Mouse (Mus musculus) heart, adult 2 months (tissue): ENCODE data around the gene Adgrb3. TPM values are rescaled to one million over a fixed set of nuclear protein-coding genes. Genes with fewer than 3 reads are reported as not detected.

ENCODE experiments used
- DNase-seq, 2 experiments: peaks; one replicate each; pipeline ENCODE4 v3.0.0; 2021
- H3K27ac ChIP-seq: fragments of 200-600 bp; 2 replicates; pipeline ENCODE4 v1.8.1; 2022
- H3K27me3 ChIP-seq: fragments of 200-500 bp; 2 replicates; pipeline ENCODE4 v1.6.1; 2012; ENCODE audit warnings: mild to moderate bottlenecking, low read length, inconsistent platforms, mixed read lengths; ENCODE audit not compliant: control insufficient read depth, insufficient read depth
- H3K36me3 ChIP-seq: fragments of 200-500 bp; 2 replicates; pipeline ENCODE4 v1.6.1; 2012; ENCODE audit warnings: low read length, inconsistent platforms; ENCODE audit not compliant: control insufficient read depth, insufficient read depth
- H3K4me1 ChIP-seq: fragments of 200-500 bp; 2 replicates; pipeline ENCODE4 v1.6.1; 2011; ENCODE audit warnings: low read length; ENCODE audit not compliant: control insufficient read depth, insufficient read depth
- H3K4me3 ChIP-seq: fragments of 200-600 bp; 2 replicates; pipeline ENCODE4 v1.8.1; 2022
- H3K79me2 ChIP-seq: fragments of 200-500 bp; replicated peaks from 2 replicates; pipeline ENCODE4 v1.6.1; 2012; ENCODE audit warnings: mild to moderate bottlenecking, inconsistent platforms, low read length, moderate library complexity, mixed read lengths; ENCODE audit not compliant: control insufficient read depth, insufficient read depth
- H3K9ac ChIP-seq: fragments of 200-500 bp; 2 replicates; pipeline ENCODE4 v1.6.1; 2012; ENCODE audit warnings: low read depth, mild to moderate bottlenecking, control low read depth, inconsistent platforms, low read length, mixed read lengths
- CTCF ChIP-seq: fragments of 200-600 bp; IDR thresholded peaks from 2 replicates; pipeline ENCODE4 v1.8.1; 2022; ENCODE audit warnings: antibody characterized with exemption, mild to moderate bottlenecking, moderate library complexity
- EP300 ChIP-seq: fragments of 200-500 bp; IDR thresholded peaks from 2 replicates; pipeline ENCODE4 v1.6.1; 2011; ENCODE audit warnings: low read depth, low read length, control low read depth; ENCODE audit not compliant: insufficient read depth
- POLR2A ChIP-seq: fragments of 200-500 bp; IDR thresholded peaks from 2 replicates; pipeline ENCODE4 v1.6.1; 2011; ENCODE audit warnings: mild to moderate bottlenecking, low read depth, low read length, control low read depth; ENCODE audit not compliant: insufficient read depth
- WGBS: fragments of 180-500 bp; shearing (Covaris S2); methylation state at CpG from one replicate; pipeline ENCODE4 v1.1.7; 2018; 5-methylcytosine and 5-hydroxymethylcytosine counted together
- intact Hi-C: fragments of 180-260 bp; cut with DNase I; formaldehyde crosslinking; loops from one replicate; pipeline ENCODE4 v1.15.1; 2025
- polyA plus RNA-seq: library from polyadenylated mRNA; depleted of rRNA; stranded (reverse); fragments of >200 nt; gene quantifications from 2 replicates; pipeline ENCODE4 v1.2.3, GENCODE M21; 2012
- total RNA-seq, 2 experiments: library from RNA; stranded (reverse); gene quantifications; 2 replicates each; pipeline ENCODE4 v1.2.3; 2021

Gene Adgrb3
- total and polyA plus RNA-seq, 3 experiments = not detected

DNA sequence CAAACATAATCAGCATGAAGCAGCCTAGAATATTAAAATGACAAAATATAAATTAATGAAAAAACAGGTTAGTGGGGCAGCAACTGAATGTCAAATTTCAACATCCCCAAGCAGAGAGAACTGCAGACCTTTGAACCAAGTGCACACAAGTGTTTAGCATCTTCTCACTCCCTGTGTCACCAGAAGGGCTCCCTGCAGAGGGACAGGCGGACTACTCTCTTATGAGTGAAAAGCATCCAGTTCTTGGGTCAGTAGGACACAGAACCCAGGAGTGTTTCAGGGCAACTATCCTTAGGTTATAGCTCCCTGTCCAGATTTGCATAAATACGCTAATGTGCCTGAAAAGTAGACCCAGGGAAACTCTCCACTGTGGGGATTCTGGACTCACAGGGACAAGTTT is 285.6 kb downstream of the Adgrb3 start:
- no peaks in the 10 kb centered on the region for H3K79me2 ChIP-seq
- no peak overlapping the region for H3K4me3 ChIP-seq
- DNase-seq = no peak
- no peaks in the 10 kb centered on the region for H3K36me3 ChIP-seq
- H3K27me3 ChIP-seq = no peaks in the 10 kb centered on the region
- no peak overlapping the region for H3K27ac ChIP-seq
- intact Hi-C loops = no loop called here
- no peak overlapping the region for H3K9ac ChIP-seq
- 63% methylated on average over 2 of the region's 2 CpGs for WGBS
- no peaks in the 10 kb centered on the region for H3K4me1 ChIP-seq
- TF ChIP-seq CTCF = no peak
- no peak for TF ChIP-seq POLR2A
- no peak for TF ChIP-seq EP300

GRCm38 (mm10) chr1:25542891-25543290 is 286.6 kb downstream of the Adgrb3 start:
- Histone ChIP-seq H3K27ac (no peak overlapping the region), H3K4me1 (no peaks in the 10 kb centered on the region), H3K9ac (no peak overlapping the region), H3K79me2 (no peaks in the 10 kb centered on the region), H3K36me3 (no peaks in the 10 kb centered on the region), H3K27me3 (no peaks in the 10 kb centered on the region), H3K4me3 (no peak overlapping the region)
- DNase-seq = no peak
- no peak for TF ChIP-seq CTCF
- TF ChIP-seq POLR2A = no peak
- no peak for TF ChIP-seq EP300
- intact Hi-C loops = no loop called here
- WGBS = 31% methylated on average over 3 of the region's 3 CpGs

- no peak overlapping the region for H3K27ac ChIP-seq
- intact Hi-C loops = no loop called here
- TF ChIP-seq POLR2A = no peak
- no peak for TF ChIP-seq CTCF
- TF ChIP-seq EP300 = no peak
- no peak overlapping the region for H3K4me3 ChIP-seq
- H3K4me1 ChIP-seq = no peaks in the 10 kb centered on the region
- H3K79me2 ChIP-seq = no peaks in the 10 kb centered on the region
- H3K27me3 ChIP-seq = no peaks in the 10 kb centered on the region
- H3K36me3 ChIP-seq = no peaks in the 10 kb centered on the region
- 60% methylated on average over 4 of the region's 4 CpGs for WGBS
- H3K9ac ChIP-seq = no peak overlapping the region
- DNase-seq = no peak
Observed at GRCm38 (mm10) chr1:25526976-25527375, 302.5 kb downstream of the Adgrb3 start.

- Histone ChIP-seq H3K4me1 (no peaks in the 10 kb centered on the region), H3K9ac (no peak overlapping the region), H3K4me3 (no peak overlapping the region), H3K79me2 (no peaks in the 10 kb centered on the region), H3K27me3 (no peaks in the 10 kb centered on the region), H3K36me3 (no peaks in the 10 kb centered on the region), H3K27ac (no peak overlapping the region)
- no peak for DNase-seq
- intact Hi-C loops = no loop called here
- WGBS = 45% methylated on average over 10 of the region's 10 CpGs
- TF ChIP-seq POLR2A (no peak), EP300 (no peak), CTCF (peak; percentile 79)
Observed at GRCm38 (mm10) chr1:25510321-25511055, 319.0 kb downstream of the Adgrb3 start.

DNA sequence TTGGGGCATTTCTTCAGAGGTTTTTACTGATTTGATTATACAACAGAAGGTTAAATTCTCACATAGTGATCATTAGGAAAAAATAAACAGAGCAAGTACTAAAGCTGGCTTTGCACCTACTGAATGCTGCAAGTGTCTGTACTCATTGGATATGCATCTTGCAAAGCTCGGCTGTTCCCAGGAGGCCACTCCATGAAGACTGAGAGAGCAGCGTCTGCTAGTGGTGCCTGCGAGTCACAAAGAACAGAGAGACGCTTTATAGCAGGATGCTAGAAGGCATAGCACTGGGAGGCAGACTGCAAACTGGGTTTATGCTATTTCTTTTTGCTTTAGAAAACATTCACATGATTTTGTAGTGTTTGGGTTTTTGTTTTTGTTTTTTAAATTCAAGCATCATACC is 325.2 kb downstream of the Adgrb3 start:
- Histone ChIP-seq H3K79me2 (no peaks in the 10 kb centered on the region), H3K4me3 (no peak overlapping the region), H3K9ac (no peak overlapping the region), H3K27me3 (no peaks in the 10 kb centered on the region), H3K36me3 (no peaks in the 10 kb centered on the region), H3K27ac (no peak overlapping the region), H3K4me1 (no peaks in the 10 kb centered on the region)
- no peak for DNase-seq
- TF ChIP-seq EP300 = no peak
- no peak for TF ChIP-seq POLR2A
- no peak for TF ChIP-seq CTCF
- 25% methylated on average over 4 of the region's 4 CpGs for WGBS
- intact Hi-C loops = no loop called here

DNA sequence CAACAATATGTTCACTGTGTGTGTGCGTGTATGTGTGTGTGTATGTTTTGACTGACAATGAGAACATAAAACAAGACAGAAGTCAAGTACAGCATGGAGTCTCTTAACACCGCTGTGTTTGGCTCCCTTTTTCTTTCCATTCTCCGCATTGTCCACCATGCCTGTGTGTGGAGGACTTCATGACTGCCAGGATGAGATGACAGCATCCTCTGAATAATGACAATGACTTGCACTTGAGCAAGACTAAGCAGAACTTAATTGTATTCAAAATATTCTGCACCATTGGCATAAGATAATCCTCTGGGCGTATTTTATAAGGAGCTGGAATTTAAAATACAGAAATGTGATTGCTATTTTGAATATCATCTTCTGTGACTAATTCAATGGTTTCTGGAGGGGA is 326.0 kb downstream of the Adgrb3 start:
- Histone ChIP-seq H3K4me1 (no peaks in the 10 kb centered on the region), H3K27ac (no peak overlapping the region), H3K36me3 (no peaks in the 10 kb centered on the region), H3K79me2 (no peaks in the 10 kb centered on the region), H3K27me3 (no peaks in the 10 kb centered on the region), H3K4me3 (no peak overlapping the region), H3K9ac (no peak overlapping the region)
- DNase-seq = no peak
- WGBS = 78% methylated on average over 4 of the region's 4 CpGs
- TF ChIP-seq EP300 (no peak), CTCF (no peak), POLR2A (no peak)
- intact Hi-C loops = no loop called here
